Mouse (Mus musculus) thymus, postnatal 25 days (tissue): ENCODE data around the gene Igfbp7.
A peak's percentile ranks its signal among the peaks of the same experiment; 100 is the strongest.

Source experiments
- DNase-seq: peaks from one replicate; pipeline ENCODE4 v3.0.0; 2022

Igfbp7 gene

DNA sequence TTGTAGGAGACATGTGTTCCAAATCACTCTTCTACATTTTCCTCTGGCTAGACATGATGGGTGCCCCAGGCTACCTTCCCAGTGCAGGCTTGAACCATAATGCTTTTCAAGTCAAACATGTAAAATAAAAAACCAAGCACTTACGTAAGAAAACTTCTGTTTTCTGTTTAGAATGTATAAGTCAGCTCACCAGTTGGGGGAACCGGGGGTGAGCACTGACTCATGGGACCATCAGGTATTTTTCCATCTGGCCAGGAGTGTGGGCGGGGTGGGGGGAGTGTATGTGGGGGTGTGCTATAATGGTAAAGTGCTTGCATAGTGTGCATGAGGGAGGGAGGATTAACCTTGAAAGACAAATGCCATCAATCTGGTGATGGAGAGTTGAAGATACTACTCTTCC is 29.8 kb downstream of the Igfbp7 start:
- no peak for DNase-seq

DNA sequence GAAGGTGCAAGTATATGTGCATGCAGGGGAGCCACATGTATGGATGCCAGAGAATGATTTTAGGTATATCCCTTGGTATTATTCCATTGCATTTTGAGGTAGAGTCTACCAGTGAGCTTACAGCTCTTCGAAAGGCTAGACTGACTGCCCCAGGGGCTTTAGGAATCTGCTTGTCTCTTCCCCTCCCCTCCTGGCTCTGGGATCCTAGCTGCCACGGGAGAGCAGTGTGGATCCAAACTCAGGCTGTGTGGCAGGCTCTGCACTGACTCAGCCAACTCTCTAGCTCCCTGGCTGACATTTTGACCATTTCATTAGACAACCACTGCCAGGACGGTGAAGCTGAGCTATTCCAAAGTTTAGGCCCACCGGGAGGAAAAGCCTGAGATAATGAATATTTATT is 32.3 kb downstream of the Igfbp7 start:
- no peak for DNase-seq

DNA sequence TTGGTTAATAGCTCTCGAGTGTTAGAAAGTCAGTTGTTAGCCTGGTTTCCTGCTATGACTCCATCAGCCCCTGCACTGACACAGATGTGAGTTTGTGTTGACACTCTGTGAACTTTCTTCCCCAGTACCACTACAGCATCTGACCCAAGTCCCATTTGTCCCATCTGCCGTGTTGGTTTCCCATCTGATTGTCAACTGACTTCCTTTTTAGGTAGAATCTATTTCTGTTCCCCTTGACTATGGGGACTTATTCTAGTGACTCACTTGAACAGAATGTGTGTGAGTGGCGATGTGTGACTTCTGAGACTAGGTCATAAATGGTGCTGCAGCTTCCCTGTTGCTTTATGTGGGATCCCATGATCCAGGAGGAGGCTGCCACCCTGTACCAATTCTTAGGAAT is 32.9 kb downstream of the Igfbp7 start:
- DNase-seq, result no peak

DNA sequence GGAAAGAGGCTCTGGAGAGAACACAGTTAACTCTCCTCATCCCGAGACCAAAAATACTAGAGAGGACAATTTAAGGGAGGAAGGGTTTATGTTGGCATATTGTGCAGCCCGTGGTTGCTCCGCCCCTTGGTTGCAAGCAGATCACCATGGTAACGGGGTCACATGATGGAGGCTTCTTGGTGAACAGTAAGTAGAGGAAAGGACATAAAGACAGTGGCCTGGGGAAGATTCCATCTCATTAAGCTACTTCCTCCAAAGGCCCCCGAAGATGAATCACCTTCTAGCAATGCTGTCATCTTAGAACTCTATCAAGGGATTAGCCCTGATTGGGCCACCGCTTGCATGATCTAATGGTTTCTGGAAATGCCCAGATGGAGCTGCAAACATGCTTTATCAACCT is 35.1 kb downstream of the Igfbp7 start:
- peak; percentile 30 for DNase-seq

DNA sequence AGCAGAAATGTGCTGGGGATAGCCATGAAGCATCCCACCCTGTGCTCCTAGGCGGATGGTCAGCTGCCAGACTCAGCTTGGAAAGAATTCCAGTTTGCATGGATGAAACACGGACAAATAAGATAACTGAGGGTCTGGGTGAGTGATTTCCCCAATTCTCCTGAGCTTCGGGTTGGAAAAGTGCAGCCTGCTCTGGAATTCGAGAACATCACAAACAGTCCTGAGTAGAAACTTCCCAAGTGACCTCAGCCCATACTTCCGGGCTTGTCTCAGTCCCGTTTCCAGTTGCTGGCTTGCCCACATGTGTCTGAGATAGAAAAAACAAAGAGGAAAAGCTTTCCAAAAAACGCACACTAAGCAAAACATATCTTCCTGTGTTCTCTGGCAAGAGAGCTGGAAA is 35.6 kb downstream of the Igfbp7 start:
- no peak for DNase-seq

DNA sequence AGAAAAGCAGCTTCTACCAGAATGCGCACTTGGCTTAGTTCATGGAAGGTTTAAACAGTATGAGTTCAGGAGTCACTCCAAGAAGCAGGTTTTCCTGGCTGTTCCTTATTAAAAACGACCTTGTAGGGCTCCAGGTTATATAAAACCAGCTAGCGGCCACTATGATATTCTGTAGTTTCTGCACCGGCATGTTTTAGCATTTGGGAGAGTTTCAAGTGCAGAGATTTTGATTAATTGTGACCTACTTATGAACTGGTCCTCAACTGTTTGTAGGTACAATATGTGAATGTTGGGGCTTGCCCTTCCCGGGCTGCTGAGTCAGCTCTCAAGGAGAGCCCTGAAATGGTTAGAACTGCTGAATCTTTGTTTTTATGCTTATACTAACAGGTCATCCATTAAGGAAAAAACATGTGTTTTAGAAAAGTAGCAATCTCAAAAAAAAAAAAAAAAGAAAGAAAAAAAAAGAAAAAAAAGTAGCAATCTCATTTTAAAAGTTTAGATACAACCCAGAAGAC is 37.4 kb downstream of the Igfbp7 start:
- no peak for DNase-seq

DNA sequence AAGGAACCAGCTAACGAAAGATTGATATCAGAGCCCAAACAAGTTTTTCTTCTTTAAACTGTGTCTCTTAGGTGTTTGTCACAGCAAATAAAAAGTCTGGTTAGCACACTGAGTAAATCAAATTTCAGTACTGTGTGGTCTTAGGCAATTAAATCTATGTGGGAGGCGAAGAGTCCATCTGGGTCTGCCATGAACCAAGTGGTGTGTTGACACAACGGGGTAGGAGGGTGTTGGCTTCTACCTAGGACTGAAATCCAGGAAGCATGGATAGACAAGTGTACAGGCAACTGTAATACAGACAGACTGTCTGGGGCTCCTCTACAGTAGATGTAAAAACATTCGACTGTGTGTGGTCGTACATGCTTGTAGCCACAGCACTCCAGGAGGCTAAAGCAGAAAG is 38.4 kb downstream of the Igfbp7 start:
- no peak for DNase-seq

DNA sequence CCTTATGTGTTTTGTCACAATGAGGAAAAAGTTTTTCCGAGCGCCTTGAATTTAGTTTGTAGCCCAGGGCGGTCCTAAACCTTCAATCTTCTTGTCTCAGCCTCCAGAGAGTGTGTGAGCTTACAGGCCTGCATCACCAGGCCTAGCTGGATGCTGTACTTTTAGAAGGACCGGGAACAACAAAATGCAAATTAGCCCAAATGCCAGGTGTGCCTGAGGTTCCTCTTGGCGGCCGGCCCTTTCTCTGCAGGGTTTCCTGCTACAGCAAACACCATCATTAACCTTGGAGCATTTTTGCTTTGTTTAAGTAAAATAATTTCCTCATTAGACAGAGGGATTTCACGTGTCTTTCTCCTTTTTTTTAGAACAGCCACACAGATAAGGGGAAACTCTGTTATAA is 39.6 kb downstream of the Igfbp7 start:
- no peak for DNase-seq

DNA sequence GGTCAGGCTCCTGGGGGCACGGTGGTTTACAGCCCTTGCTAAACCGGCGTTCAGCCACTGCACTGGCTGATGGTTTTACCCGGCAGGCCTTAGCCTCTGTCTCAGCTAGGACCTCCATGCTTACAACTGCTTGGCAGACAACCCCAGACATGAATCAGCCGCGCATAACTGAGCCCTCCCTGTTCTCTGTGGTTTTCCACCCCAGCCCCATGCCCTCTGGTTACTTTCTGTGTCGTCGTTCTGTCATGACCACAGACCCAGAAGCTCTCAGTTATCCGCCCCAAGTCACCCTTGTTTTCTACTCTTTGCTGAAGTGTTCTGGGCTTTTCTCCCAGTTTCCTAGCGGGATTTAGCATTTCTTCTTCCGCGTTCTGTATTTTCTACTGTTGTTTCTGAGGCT is 40.2 kb downstream of the Igfbp7 start:
- no peak for DNase-seq

DNA sequence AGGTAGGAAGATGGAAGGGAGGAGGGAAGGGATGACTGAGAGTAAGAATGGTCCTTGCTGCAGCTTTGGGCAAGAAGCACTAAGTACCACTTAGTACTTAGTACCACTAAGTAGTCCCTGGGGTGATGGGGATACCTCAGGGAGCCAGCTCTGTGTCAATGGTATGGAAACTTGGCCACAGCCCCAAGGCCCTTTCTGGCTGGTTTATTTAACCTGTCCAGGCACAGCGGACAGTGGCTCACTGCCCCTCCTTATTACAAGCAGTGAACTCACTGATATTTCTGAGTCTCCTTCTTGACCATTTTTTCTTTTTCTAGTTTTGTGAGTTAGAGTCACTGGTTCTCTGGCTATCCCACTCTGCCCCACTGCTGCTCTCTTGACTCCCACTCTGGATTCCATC is 40.7 kb downstream of the Igfbp7 start:
- DNase-seq, result no peak

DNA sequence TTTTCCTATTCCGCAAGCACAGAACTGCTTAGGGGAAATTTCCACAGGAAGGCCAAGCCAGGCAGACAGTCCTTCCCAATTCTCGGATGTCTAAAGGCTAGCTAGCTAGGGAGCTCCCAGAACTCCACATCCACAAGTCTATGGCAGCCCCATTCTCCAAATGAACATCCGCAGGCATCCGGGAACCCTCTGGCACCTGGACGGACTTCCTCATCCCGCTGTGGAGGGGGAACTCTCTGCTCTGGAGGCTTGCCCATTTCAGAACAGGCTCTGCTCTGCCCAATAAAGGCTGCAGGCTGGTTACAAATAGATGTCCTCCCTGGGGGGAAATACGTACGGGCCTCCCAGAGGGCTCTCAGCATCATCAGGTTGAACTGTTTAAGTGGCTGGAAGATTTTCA is 41.5 kb downstream of the Igfbp7 start:
- DNase-seq, result no peak

DNA sequence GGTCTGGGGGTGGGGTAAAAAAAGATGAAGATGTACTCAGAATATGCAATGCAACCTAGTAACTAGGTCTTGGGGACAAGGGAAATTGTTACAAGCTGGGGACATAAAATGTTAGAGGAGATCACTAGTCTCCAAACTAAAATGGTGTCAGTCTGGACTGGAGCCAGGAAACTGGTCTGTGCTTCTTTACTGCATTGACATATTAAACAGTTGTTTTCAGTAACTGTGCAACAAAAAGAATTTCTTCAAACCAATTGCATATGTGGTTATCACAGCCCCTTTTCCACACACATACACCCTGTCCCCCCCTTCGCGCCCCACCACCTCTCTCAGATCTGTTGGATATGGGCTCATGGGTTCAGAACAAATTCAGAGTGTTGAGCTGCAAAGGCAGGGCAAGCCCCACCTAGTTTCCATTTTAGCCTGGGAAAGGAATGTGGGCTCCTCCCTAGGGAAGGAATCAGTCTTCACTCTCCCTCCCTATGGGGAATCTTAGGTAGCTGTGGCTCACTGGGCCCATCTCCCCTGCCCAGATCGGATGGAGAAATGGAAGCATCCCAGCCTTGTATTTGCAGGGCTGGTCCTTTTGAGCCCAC is 43.3 kb downstream of the Igfbp7 start:
- DNase-seq, result no peak

DNA sequence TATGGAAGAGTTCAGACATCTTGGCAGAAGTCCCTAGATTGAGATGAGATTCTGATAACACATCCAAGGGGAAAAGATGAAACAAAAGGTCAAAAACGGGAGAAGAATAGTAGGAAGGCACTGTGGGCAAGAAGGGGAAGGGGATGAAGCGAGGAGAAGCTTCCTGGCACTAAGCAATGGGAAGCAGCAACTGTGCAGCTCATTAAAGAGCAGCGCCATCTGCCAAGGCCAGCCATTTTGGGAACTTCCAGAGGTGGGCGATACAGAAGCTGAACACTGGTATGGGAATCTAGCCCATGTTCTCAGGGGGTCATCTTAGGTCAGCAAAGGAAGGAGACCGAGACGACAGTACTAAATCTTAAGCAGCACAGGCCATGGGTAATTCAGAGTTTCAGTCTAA is 44.2 kb downstream of the Igfbp7 start:
- DNase-seq, result no peak

DNA sequence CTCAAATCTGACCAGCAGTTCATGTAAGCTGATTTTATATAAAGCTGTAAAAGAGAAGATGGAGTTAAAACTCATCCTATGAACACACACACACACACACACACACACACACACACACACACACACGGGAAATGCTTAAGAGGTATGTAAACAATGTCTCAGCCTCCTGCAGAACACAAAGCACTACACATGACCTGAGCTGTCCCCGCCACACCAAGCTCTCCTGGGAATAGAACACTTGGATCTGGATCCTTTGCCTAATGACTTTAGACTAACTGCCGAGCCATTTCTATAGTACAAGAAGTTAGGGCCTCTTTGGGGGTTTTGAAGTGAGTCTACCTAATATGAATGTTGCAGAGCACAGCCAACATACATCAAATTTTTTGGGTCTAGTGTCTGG is 45.7 kb downstream of the Igfbp7 start:
- DNase-seq, result no peak

DNA sequence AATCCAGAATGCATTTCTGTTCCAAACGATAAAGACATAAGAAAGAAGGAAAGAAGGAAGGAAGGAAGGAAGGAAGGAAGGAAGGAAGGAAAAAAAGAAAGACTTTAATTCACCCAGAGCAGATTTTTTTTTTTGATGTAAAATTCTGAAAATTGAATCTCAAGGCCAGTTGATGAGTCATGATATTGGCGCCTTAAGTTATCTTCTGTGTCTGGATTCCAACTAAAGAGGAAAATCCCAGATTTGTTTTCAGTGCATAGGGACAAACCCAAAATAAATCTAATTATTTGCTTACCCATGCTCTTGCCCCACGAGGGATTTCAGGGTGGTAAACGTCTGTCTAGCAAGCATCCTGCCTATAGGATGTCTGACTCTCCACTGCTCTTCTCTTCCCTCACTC is 46.8 kb downstream of the Igfbp7 start:
- no peak for DNase-seq

DNA sequence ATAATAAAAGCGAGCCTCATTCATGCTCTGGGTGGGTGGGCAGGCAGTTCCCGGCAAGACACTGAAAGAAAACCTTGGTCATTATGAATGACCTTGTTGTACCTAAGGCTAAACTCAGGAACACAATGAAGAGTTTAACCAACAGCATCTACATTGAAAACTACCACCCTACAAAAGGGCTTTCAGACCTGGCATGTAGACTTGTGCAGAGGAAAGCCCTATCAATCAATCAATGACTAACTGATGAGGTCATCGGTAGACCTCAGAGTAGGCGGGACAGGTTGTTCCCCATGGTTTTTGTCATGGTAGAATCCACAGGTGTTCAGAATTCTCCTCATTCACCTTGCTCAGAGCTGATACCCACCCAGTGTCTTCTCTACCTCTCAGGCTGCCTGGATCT is 47.9 kb downstream of the Igfbp7 start:
- no peak for DNase-seq

DNA sequence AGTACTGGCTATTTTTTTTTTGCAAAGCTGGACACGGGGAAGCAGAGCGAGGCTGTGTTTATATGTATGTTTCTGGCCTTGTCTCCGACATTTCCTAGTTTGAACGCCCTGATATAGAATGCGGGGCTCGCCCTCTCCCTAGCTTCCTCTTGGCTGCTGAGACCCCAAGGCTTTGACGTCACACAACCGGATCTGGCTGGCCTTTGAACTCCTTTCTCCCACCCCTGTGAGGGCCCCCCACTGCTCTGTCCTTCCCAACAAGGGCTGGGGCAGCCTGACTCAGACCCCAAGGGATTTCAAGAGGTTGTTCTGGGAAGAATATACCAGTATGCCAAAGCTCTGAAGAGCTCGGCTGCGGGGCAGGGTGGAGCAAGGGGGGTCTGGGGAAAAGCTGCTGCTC is 49.5 kb downstream of the Igfbp7 start:
- DNase-seq, result peak; percentile 40

DNA sequence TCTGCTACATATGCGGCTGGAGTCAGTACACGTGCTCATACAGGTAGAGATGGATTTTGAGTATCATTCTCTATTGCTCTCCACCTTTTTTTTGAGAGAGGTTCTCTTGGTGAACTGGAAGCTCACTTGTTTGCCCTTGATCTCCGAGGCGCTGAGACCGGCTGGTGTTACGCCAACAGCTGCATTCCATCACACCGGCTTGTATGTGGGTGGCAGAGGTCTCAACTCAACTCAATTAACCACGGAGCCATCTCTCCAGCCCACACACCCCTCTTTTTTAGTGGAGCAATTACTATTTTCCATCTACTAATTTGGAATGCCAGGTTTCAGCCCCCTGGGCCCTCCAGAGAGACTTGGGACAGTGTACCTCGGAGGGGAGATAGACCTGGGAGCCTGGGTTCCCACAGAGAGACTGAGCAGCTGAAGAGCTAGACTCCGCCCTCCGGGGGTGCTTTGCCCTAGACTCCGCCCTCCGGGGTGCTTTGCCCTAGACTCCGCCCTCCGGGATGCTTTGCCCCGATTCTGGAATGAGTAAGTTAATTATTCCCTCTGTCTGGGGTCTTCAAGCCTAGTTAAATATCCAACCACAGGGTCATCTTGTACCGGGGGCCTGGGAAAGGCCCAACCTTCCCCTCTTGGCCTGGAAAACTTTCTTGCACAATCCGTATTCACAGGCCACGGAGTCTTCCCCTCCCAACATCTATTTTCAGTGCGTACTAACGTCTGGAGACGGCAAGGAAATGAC is 50.3 kb downstream of the Igfbp7 start:
- DNase-seq, result peak; percentile 79

DNA sequence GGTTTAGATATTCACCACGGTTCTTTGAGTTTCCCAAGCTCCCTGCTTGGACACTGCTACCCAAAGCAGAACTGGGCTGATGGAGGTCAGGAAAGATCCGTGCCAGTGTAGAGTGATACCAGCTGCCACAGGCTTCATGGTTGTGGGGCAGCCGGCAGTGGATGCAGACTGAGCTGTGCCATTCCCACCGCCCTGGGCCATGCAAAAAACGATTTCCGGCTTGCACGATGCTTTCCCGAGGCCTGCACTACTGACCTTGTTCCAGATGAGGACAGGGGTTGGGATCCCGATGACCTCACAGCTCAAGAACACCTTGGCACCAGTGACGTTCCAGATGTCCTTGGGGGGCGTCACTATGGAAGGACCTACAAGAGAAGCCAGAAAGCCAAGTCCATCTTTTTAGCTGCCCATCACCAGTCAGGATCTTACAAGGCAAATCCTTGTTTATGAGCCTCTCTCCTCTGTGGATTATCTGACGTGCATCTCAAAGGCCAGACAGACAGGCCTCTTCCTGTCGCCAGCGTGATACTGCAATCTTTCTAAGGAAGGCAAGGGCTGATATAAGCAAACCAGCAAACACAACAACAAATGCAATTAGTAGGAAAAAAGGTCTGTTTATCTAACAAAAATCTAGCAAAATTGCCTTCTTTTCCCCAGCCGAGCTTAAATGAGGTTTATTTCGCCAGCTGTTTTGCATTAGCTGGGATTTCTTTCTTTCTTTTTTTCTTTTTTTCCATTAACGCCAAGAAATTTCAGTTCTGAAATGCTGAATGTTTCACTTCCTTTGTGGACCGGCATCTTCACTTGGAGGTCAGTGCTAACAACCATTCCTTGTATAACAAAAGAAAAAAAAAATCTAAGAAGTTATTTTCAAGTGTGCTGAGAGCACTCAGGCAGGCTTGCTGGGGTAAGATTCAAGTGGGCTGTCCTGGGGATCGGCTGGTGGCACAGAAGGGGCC is 52.3 kb downstream of the Igfbp7 start:
- DNase-seq, result no peak

DNA sequence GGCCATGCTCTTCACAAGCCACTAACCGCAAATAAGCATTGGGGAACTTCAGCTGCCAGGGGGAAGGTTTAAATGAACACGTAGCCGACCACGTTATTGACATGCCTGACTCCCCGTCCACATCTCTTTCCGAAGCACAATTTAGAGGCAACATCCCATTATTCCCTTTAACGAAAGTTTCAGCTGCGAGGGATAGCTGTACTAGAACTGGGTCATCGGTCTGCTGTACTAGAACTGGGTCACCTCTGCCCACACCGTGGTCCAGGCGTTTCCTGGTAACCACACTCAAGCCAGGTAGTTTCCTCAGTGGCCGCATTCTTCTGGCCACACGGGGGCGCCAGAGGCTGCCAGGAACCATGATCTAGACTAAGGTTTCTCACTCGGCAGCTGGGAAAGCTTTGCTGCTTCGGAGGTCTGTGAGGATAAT is 53.5 kb downstream of the Igfbp7 start:
- DNase-seq, result peak; percentile 81

DNA sequence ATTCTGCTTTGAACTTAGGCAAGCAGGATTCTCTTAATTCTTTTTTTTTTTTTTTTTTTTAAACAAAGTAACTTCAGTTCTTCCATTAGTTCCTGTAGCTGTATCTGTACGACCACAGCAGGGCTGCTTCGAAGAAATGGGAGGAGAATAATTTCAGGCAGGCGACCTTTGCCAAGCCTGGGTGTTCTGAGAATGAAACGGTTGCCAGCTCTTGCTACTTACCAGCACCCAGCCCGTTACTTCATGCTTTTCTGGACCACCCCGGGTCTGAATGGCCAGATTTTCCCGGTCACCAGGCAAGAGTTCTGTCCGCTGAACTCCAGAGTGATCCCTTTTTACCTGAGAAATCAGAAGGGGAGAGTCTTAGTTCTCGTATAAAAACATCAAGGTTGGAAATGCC is 56.1 kb downstream of the Igfbp7 start:
- DNase-seq, result no peak

DNA sequence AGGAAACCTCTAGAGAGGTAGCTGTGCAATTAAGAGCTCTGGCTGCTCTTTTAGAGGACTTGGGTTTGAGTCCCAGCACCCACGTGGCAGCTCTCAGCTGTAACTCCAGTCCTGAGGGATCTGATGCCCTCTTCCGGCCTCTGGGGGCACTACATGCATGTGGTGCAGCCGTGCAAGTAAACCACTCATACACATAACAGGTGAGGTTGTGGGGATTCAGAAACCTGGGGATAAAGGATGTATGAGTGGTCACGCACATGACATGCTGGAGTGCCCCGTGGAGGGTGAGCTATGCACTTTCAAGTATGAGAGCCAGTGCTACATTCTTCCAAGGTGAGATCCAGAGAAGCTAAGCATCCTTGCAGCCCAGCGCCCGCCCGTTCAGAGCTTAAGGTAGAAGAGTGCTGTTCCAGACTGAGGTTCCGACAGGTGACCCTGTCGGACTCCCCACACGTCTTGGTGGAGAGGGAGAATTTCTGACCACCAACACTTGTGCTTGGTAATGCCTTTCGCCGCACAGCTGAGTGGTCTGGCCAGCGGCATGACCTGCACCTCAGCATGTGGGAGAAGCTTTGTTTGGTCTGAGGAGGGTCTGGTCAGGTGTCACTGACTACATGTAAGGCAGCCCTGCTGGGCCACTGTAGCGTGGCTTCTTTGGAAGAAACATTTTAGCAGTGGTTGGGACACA is 57.7 kb downstream of the Igfbp7 start:
- DNase-seq, result no peak

DNA sequence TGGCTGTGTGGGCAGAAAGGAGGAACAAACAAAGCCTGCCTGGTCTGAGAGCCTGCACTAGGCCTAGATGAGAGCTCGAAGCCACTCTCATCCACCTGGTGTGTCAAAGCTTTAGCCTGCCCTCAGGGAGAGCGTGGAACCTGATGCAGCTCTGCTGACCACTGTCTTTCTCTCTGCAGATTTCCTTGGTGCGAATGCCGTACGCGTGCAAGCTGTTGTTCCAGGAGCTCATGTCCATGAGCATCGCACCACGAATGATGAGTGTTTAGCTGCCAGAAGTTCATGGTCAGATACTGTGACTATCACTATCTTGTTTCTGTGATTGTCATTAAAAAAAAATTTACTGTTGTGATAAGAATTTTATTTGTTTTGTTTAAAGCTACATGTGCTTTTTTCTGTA is 58.9 kb downstream of the Igfbp7 start:
- DNase-seq, result no peak
